Mouse (Mus musculus) left cerebral cortex, postnatal 4 days (tissue): ENCODE measurements at regions not wholly inside any gene's neighbourhood (a gene's known extent, or its start where the extent isn't known, plus 50 kb on each side); places are given as distances from the start of the nearest gene placed in this dataset.

Experiments used
- DNase-seq: peaks from one replicate; pipeline ENCODE4 v3.0.0-alpha.2; 2022
- intact Hi-C: fragments of 180-260 bp; cut with DNase I; formaldehyde crosslinking; loops from one replicate; pipeline ENCODE4 v1.15.1; 2025

DNA sequence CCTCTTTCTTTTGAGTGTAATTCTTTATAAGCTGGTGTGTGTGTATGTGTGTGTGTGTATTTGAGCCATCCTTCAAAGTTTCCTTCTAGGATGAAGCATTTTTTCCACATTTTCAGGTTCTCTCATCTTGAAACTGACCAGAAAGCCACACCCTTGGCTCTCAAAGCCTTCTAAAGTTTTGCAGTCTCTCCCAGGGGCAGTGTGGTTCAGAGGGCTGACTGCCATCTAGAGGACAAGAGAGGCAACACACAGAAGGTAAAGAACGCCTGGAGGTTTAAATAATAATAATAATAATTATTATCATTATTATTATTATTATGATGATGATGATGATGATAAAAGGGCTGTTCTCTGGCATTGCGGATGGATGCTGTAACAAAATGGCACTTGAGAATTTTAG is 655.7 kb downstream of the Cdk5rap2 start:
- intact Hi-C loops: no loop called here

DNA sequence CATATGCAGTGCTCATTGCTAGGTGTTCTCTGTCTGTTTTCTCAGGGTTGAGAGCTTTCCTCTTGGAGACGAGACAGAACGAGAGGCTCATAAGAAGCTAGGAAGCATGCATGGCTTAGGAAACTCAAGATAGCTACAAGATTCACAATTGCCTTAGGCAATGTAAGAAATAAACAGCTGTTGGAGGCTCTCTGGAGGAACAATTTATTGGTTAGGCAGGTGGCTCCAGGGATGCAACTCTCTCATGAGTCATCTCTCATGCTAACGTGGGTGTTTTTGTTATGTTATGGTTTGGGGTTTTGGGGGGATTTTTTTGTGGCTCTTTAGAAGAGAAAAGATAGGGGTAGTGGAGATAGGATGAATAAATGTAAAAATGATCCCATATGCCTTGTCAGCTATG is 657.2 kb downstream of the Cdk5rap2 start:
- intact Hi-C loops: no loop called here
- no peak for DNase-seq

More for the DNA sequence above, 655.7 kb downstream of the Cdk5rap2 start:
- no peak for DNase-seq

DNA sequence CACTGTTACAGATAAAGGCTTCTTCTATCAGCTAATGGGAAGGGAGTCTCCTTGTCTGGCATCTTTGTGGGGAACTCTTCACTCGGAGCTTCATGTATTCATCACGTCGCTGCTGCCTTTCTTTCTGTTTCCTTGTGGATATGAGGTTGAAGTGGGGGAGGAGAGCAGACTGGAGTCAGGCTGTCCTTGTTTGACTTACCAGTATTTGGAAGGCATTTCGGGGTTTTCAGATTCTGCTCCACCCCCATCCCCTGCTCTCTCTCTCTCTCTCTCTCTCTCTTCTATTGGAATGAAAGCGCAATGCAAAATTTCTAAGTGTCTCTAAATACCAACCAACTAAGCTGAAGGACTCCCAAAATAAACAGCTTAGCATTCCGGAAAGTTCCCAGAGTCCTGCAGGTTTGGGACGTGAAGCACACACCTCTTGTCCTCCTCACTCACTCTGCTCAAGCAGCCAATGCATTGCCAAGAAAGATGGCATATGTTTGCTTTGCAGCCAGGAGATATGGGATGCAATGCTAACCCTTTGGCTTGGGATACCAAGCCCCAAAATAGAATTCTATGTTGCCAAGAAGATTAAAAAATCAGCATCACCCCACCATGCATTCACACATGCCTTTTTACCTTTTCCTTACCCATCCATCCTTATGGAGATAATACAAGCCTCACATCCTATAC is 670.3 kb downstream of the Cdk5rap2 start:
- intact Hi-C loops: no loop called here
- no peak for DNase-seq
